Mouse (Mus musculus) frontal cortex, postnatal 36 days (tissue): ENCODE measurements at regions not wholly inside any gene's neighbourhood (a gene's known extent, or its start where the extent isn't known, plus 50 kb on each side); places are given as distances from the start of the nearest gene placed in this dataset.
A peak's percentile ranks its signal among the peaks of the same experiment; 100 is the strongest.

Experiments used
- DNase-seq, 2 experiments: peaks; one replicate each; pipeline ENCODE4 v3.0.0; 2022; ENCODE audit warnings: low spot score in 2 of 2

- DNase-seq = peak; percentile 6 to 53
Observed at GRCm38 (mm10) chr17:68916531-68916930, 90.1 kb downstream of the Tmem200c start.

- DNase-seq = peak; percentile 23 to 39
Observed at GRCm38 (mm10) chr17:68918228-68918627, 91.8 kb downstream of the Tmem200c start.

DNA sequence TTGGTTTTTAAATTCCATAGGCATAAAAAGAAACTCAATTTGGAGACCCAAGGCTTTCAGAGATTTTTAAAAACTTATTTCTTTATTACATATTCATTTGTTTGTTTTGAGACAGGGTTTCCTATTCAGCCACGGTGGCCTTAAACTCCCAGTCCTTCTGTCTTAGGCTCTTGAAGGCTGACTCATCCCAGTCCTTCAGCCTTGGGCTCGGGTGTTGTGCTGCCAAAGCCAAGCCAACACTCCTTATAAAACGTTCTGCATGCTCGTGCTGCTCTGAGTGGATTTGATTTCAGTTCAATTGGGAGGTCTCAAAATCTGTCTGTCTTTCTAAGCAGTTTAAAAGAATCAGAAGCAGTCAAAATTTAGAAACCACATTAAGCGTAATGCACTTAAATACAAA lies 96.8 kb downstream of the Tmem200c start:
- DNase-seq = no peak

GRCm38 (mm10) chr17:68927418-68927817 lies 101.0 kb downstream of the Tmem200c start:
- no peak for DNase-seq

- no peak for DNase-seq
Observed at GRCm38 (mm10) chr17:68928691-68929090, 102.3 kb downstream of the Tmem200c start.

DNA sequence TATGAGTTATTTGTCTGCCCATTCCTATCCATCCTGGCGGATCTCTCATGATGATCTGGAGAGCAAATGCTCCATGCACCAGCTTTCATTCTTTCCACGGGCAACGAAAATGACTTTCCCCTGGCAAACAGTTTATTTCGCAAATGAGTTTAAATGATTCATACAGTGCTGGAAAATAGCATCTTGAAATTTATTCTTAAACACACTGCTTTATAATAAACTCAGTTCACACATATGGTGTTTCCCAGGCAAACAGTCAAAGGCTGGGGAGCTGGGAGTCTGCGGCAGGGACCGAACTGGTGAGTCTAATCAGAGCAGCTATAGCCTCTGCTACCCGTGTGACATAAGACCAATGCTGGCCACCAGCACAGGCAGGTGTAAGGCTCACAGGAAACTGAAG lies 106.8 kb downstream of the Tmem200c start:
- DNase-seq = peak; percentile 5 to 21

GRCm38 (mm10) chr17:68934066-68934465 lies 107.6 kb downstream of the Tmem200c start:
- DNase-seq = no peak

DNA sequence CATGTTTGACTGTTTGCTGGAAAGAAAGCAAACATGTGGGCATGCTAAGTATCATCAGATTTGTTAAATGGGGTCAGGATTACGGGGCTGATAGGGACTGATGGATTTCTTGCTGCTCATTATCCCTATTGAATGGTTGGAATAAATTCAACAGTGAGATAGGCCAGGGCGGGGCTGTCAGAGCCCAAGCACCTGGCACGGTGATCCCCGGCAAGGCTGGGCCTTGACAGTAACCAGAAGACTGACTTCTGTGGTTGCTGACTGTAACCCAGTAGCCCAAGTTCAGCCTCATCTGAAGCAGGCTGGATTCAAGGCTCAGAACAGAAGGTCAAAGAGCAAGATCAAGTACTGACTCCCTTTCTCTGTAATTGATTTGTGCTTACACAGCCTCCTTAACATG lies 109.6 kb downstream of the Tmem200c start:
- no peak for DNase-seq

- no peak for DNase-seq
Observed at GRCm38 (mm10) chr17:68956275-68956674, 119.2 kb upstream of the Epb41l3 start.

DNA sequence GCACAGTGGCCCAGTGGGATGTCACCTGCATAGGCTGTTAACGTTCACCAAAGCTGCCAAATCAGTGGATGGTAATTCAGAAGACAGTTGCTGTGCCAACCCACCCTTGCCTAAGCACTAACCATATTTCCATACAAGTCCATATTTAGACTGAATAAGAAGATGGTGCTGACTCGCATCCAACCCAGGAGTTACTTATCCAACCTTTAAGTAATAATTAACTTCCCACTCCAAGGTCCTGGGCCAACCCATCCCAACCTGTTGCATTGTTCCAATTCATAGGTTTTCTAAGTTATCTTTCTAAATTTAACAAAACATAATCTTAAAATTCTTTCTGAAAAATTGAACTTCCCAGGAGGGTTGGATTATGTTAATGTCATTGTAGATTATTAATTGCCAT lies 114.3 kb upstream of the Epb41l3 start:
- DNase-seq = no peak

DNA sequence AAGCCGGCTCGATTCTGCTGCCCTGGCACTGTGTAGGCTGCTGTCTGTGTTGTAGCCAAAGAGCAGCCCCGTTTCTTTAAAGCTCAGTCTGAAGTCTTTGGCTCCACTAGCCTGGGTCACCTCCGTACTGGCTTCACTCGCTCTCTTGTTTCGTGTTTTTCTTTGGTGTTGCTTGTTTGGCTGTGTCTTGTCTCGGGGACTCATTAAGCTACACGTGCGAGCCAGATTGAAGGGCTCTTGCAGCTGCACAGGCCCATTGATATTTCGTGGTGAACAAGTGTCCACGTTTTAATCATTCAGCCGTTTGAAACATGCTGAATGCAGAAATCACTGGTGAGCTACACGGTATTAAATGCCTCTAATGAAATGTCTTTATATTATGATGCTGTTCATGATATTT lies 99.9 kb upstream of the Epb41l3 start:
- DNase-seq = no peak

DNA sequence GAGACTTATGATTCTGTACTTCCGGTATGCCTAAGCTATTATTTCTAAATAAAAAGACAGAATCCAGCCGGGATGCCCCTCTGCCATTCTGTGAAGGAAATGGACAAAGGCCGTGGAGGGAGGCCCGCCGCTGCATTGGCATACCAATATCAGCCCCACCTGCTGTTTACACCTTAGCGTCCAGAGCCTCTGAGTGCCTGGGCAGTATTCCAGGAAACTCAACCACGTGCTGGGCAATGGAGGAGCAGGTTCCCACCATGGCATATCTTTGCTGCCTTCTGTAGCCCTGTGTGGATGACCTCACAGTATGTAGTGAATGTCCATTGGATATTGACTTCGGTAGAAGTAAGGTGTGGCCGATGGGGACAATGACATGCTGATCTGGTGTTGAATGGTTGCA lies 97.3 kb upstream of the Epb41l3 start:
- DNase-seq = no peak

GRCm38 (mm10) chr17:68981120-68981519 lies 94.4 kb upstream of the Epb41l3 start:
- peak in 1 of 2 experiments; percentile 5 for DNase-seq

DNA sequence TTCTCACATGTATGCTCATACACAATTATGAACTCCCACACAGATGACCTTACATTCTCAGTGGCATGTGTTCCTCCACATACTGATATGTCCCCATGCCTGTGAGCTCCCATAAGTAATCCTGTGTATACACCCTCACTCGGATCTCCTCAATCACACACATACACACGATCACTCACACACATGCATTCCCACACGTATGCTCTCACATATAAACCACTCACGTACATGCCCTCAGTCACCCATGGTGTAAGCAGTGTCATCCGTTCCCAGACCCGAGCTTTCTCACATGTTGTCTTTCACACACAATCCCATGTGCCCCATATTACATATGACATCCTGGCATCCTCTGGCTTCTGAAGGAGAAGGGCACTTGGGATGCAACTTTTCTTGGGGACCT lies 93.4 kb upstream of the Epb41l3 start:
- no peak for DNase-seq

DNA sequence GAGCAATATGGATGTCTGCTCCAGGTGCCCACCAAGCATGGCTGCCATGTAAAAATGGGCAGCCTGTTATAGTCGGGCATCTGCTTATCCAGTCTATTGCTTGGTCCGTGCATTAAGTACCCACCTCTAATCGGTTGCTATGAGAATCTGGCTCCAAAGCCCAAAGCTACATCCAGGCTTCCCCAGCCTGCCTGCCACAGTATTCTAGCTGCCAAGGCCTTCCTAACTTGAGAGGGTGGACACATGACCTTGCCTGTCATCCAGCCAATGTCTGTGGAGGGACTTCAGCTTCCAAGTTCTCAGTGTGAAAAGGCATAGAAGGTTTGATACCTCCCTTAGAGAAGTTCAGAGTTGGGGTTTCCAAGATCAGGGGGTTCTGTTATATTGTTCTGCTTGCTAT lies 75.6 kb upstream of the Epb41l3 start:
- no peak for DNase-seq

DNA sequence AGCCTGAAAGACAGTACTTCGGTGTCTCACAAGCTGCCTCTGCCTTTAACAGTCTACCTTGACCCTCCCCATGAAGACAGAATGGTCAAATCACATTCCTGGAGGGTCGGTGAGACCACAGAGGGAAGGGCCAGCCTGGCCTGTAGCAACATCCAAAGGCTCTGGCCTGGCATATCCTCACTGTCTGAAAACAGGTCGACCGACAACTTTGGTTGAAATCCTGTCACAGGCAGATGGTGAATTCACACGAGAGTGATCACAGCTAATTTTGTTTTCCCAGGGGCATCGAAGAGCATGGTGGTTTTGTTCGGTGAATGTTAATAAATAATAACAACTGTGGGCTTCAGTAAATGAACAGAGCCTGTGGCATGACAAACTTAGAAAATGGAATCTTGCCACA lies 71.4 kb upstream of the Epb41l3 start:
- DNase-seq = no peak

- no peak for DNase-seq
Observed at GRCm38 (mm10) chr17:69006272-69006671, 69.2 kb upstream of the Epb41l3 start.
